Mouse (Mus musculus) heart, adult 9 months (tissue): ENCODE data around the gene Emc3.
A peak's percentile ranks its signal among the peaks of the same experiment; 100 is the strongest.

Experiments used
- DNase-seq, 2 experiments: peaks; one replicate each; pipeline ENCODE4 v3.0.0; 2022; ENCODE audit warnings: low spot score in 2 of 2

Emc3 gene

DNA sequence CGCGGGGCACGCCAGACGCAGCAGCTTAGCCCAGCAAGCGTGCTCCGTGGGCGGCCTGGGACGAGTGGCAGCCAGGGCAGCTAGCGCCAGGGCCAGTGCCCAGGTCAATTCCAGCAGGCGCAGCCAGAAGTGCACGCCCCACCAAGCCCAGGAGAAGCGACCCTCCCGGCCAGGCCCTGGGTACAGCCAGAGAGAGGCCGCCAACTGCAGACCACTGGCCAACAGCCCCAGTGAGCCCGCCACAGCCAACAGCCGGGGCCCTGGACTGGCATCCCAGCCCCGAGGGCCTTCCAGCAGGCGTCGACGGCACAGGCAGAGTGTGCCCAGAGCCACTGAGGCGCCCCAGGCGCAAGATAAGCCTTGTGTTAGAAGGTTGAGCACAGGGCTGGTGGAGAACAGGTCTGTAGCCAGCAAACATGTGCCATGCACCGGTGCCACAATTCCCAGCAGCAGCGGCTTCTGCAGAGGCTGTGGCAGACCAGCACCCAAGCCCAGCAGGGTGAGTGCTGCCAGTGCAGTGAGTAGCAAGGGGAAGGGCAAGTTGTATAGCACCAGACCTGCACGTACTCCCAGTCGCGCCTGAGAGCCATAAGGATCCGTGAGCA, 36.3 kb downstream of the Emc3 start:
- no peak for DNase-seq

DNA sequence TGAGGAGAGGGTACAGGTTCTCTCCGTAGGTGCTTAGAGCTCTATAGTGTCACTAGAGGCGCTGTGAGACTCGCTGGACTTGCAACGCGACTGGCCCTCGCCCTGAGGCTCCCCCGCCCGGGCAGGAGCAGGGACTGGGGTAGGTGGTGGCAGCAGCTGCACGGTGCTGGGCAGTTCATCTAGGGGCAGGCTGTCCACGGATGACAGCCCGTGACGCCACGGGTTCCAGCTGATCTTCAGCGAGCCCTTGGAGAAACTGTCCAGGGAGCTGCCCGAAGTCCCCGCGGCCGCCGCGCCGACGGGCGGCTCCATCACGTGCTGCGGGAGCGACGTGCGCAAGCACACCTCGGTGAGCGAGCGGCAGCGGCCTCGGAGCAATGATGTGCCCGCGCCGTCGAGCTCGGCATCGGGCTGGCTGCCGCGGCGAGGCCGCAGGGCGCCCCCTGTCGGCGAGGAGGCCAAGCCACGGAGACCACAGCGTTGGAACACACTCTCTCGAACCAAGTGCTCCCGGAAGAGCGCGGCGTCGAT, 37.1 kb downstream of the Emc3 start:
- peak; percentile 69 to 75 for DNase-seq

DNA sequence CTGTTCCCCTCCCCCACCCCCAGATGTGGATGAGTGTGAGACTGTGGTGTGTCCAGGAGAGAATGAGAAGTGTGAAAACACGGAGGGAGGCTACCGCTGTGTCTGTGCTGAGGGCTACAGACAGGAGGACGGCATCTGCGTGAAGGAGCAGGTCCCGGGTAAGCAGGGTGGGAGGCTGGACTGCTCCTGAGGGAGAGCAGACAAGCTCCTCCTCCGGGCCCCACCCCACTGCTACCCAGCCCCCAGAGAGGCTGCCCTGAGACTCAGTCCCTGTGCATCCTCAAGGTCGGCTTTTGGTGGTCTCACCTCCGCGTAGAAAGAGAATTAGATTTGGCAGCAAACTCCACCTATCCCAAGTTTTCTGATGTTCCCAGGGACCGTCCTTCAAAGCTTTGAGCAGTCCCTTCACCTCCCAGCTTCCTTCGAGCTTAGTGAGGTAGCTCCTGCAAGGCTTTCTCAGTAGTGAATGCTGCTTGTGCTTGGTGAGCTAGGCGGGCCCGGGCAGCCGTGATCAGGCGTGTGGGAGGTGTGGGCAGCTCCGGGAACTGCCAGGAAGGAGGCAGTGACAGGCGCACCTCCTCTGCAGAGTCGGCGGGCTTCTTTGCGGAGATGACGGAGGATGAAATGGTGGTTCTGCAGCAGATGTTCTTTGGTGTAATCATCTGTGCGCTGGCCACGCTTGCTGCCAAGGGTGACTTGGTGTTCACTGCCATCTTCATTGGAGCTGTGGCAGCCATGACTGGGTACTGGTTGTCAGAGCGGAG, 39.2 kb downstream of the Emc3 start:
- DNase-seq, result no peak

DNA sequence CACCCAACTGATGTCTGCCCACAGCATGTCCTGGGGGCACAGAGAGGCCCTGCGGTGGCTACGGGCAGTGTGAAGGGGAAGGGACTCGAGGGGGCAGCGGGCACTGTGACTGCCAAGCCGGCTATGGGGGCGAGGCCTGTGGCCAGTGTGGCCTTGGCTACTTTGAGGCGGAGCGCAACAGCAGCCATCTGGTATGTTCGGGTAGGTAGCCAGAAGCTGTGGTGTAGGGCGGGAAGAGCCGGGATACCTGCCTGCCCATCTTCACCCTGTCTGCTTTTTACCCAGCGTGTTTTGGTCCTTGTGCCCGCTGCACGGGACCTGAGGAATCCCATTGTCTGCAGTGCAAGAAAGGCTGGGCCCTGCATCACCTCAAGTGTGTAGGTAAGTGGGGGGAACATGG, 42.0 kb downstream of the Emc3 start:
- no peak for DNase-seq

DNA sequence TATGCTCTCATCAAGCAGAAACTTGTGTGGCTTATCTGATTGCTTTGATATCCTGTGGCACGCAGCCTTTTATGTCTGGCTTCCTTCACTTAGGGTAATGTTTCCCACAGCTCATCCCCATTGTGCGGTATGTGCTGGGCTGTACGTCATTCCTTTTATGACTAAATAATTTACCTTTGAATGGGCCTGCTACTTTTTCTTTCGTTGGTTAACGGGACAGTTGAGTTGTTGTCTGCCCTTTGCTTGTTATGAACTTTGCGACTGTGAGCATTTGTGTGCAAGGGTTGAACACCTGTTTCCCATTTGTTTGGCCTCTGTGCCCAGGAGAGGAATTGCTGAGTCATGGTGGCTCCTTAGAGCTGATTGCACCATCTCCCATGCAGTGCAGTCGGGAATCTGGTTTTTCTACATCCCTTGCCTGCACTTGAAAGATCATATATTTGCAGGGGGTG, 44.3 kb downstream of the Emc3 start:
- no peak for DNase-seq

DNA sequence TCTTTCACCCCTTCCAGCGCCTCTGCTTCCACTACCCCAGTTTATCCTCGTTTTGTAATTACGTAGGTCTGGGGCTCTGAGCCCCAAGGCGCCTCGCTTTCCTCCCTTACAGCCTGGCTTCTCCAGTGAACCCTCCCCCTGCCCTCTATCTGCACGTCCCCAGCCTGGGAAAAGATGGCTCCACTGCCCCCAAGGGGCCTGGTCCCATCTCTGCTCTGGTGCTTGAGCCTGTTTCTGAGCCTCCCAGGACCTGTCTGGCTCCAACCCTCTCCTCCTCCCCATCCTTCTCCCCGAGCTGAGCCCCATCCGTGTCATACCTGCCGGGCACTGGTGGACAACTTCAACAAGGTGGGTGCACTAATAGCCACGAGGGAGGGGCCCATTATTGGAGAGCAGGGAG, 47.7 kb downstream of the Emc3 start:
- DNase-seq, result peak; percentile 27 to 46

DNA sequence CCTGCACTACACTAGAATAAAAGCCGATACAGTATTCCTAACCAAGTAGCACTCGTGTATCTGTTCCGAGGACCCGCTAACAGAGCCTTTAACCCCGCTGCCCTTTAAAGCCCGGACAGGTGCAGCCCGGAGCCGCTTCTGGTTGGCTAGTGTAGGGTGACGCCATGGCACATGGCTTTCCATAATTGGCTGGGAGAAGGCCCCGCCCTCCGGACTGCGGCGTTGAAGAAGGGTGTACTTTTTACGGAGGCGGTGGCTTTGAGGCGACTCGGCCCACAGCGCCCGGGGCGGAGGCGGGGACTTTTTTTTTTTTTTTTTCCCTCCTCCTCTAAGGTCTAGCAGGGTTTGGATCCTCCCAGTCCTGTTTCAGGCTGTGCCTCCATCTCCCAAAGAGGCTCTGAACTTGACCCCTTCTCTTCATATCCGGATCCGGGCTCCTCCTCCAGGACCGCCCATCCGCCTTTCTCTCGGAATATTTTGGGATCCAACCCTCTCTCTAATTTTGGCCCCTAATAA, 48.3 kb downstream of the Emc3 start, which contains the start of gene Creld1:
TSS of gene Creld1 (plus strand) at position 198 of the 516 bp plus-strand sequence.
- DNase-seq, result peak; percentile 96 to 97

DNA sequence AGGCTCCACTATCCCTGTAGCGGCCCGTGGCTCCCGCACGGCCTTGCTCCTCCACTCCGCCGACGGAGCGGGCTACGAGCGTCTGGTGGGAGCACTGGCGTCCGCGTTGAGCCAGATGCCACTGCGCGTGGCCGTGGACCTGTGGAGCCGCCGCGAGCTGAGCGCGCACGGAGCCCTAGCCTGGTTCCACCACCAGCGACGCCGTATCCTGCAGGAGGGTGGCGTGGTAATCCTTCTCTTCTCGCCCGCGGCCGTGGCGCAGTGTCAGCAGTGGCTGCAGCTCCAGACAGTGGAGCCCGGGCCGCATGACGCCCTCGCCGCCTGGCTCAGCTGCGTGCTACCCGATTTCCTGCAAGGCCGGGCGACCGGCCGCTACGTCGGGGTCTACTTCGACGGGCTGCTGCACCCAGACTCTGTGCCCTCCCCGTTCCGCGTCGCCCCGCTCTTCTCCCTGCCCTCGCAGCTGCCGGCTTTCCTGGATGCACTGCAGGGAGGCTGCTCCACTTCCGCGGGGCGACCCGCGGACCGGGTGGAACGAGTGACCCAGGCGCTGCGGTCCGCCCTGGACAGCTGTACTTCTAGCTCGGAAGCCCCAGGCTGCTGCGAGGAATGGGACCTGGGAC, 48.9 kb downstream of the Emc3 start:
- peak; percentile 30 to 33 for DNase-seq

DNA sequence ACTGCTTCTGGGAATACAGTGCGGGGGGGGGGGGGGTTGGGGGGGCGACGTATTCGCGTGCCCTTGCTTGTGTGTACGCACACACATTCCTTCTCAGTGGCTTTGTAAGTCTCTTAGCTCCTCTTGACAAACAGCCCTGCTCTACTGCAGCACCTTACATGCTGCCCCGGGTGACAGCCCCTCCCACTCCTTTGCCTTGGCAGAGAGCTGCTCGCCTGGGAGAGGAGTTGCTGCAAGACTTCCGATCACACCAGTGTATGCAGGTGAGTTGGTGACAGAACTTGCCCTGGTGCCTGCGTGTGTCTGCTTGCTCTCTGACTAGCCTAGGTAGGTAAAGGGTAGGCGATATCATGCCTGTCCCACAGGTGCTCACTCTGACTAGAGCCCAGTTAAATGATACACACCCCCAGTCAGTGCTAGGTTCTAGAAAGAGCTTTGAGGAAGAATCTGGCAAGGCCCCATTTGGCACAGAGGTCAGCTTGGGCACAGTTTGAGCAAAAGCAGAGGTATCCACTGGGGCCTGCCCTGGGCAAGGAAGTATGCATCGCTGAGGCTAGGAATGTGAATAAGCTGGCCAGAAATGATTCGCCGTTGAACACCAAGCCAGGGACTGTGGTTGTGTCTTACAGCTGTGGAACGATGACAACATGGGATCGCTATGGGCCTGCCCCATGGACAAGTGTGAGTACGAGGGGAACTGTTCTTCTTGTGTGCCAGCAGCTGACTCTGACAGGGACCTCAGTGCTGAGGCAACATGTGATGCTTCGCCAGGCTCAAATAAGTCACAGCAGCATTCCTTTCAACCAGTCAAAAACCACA, 50.7 kb downstream of the Emc3 start:
- peak; percentile 23 to 35 for DNase-seq

DNA sequence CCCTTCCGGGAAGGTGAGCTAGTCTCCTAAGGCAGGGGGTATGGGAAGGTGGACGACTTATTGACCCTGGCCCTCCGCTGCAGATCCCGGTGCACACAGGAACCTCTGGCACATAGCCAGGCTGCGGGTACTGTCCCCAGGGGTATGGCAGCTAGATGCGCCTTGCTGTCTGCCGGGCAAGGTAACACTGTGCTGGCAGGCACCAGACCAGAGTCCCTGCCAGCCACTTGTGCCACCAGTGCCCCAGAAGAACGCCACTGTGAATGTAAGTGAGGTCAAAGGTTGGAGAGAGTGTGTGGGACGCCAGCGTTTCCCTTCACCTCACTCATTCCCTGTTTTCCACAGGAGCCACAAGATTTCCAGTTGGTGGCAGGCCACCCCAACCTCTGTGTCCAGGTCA, 52.5 kb downstream of the Emc3 start:
- DNase-seq, result no peak

DNA sequence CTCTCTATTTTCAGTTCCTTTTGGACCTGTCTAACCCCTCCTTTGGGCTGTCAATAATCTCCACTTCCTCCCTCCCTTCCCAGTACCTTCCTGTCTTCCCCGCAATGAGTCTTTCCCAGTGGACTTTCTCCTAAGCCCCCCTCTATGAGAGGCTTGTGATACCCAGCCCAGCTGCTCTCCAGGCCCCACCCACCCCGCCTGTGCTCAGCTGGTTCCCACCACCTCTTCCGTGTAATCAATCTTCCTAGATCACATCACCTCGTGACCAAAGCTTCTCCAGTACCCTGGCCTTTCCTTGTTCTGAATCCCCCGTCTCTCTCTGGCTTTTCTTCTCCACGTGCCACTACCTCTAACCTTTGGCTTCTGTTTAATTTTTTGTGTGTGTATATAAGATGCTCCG, 54.1 kb downstream of the Emc3 start:
- DNase-seq, result no peak

DNA sequence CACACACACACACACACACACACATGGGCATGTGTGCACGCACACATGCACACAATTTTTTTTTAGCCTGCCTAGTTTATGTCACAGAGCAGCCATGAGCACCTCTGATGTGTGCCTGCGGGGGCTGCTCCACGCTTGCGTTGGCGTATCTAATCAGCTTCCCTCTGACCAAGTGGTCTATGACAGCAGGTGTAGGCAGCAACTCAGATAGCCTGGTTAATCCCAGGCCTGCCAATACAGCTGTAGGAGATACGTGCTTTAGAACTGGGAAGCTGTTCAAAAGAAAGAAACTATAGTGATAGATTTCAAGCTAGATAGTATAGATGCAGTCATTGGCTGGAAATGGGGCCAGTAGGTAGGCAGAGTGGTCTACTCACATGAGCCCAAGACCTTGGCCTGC, 57.7 kb downstream of the Emc3 start:
- DNase-seq, result no peak

DNA sequence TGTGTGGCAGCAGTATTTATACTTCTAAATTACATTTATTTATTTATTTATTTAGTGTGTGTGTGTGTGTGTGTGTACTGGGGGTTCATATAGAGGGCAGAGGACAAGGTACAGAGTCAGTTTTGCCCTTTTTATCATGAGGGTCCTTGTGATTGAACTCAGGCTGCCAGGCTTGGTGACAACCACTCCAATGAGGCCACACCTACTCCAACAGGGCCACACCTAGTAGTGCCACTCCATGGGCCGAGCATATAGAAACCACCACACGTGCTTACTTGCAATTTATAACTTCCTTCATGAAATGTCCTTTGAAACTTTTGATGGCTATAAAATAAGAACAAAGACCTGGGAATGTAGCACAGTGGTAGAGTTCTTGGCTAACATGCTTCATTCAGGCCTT, 58.2 kb downstream of the Emc3 start:
- no peak for DNase-seq

DNA sequence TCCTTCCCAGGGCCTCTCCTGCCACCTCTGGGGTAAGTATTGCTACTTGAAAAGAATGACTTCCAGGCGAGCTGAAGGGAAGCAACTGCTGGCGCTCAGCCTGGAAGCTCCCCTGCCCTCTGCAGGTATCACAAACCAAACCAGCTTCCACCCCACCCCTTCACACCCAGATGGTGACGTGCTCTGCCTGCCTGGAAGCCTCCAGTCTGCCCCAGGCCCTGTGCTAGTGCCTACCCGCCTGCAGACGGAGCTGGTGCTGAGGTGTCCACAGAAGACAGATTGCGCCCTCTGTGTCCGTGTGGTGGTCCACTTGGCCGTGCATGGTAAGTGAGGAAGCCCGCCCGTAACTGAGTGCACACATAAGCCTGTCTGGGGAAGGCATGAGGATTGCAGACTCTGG, 59.4 kb downstream of the Emc3 start:
- DNase-seq, result no peak

DNA sequence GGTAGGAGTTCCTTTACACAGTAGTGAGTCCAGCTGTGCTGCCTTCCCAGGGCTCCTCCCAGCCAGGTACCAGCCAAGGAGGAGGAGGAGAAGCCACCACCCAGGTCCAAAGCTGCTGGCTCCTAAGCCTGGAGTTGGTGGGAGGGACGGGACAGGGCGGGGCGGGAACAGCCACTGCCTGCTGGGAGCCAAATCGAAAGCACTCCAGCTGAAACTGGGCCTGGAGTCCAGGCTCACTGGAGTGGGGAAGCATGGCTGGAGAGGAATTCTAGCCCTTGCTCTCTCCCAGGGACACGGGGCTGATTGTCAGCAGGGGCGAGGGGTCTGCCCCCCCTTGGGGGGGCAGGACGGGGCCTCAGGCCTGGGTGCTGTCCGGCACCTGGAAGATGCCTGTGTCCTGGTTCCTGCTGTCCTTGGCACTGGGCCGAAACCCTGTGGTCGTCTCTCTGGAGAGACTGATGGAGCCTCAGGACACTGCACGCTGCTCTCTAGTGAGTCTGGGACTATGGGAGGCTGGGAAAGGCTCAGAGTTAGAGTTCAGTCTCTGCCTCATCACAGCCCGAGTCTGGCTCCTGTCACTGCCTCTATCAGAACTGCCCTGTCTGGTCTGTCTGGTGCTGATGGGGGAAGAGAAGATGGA, 60.0 kb downstream of the Emc3 start, which contains the start of gene Il17rc:
TSS of gene Il17rc (plus strand) at position 131 of the 640 bp plus-strand sequence.
- peak; percentile 74 to 79 for DNase-seq

DNA sequence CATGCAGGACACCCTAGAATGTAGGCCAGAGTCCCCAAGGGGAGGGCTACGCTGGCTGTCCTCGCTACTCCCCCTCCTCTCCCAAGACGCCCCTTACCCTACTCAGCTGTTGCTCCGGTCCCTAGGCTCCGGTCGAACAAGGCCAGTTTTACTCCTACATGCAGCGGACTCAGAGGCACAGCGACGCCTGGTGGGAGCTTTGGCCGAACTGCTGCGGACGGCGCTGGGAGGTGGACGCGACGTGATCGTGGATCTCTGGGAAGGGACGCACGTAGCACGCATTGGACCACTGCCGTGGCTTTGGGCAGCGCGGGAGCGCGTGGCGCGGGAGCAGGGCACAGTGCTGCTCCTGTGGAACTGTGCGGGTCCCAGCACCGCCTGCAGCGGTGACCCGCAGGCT, 62.0 kb downstream of the Emc3 start:
- DNase-seq, result peak; percentile 48 to 64

DNA sequence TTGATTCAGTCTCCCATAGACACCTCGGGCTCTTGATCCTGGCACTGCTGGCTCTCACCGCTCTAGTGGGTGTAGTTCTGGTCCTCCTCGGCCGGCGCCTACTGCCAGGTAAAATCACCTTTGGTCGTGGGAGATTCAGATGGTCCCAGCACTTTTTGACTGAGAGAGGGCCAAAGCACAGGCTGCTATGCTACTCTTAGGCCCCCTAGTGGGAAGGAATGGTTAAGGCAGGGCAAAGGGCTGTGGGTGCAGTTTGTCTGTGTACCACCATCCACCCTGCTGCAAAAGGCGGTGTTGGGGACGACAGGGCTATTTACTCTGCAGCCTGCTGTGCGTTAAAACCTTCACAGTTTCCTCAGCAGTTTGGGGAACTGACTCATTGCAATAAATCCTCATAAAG, 62.4 kb downstream of the Emc3 start:
- peak; percentile 55 to 73 for DNase-seq

DNA sequence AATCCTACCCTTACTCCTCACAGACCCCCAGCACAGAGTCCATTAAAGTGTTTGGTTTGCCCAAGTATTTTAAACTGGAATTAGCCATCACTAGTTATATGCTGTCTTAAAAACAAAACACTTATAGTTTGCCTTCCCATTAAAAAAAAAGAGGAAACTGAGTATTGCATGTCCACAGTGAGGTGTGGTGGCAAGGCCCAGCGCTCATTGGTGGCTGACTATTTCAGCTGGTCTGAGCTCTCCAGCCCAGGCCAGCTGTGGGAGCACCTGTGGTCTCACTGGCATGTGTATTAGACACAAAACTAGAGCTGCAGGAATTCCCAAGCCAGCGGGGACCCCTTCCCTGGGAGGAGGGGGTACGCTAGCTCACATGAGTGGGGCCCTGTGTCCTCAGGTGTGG, 62.9 kb downstream of the Emc3 start:
- DNase-seq, result no peak

DNA sequence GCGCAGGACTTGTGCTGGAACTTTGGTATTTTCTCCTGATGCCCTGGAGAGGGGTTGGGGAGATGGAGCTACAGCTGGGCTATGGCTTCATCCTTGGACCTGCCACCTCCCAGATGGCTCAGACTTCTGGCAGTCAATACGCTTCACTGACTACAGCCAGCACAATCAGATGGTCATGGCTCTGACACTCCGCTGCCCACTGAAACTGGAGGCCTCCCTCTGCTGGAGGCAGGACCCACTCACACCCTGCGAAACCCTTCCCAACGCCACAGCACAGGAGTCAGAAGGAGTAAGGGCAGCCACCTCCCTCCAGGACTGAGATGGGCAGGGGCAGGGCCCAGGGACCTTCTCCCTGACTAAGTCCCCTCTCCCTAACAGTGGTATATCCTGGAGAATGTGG, 65.8 kb downstream of the Emc3 start:
- DNase-seq, result no peak
